8 mouse cellular contexts compared by ENCODE assay signal in the genomic region with DNA sequence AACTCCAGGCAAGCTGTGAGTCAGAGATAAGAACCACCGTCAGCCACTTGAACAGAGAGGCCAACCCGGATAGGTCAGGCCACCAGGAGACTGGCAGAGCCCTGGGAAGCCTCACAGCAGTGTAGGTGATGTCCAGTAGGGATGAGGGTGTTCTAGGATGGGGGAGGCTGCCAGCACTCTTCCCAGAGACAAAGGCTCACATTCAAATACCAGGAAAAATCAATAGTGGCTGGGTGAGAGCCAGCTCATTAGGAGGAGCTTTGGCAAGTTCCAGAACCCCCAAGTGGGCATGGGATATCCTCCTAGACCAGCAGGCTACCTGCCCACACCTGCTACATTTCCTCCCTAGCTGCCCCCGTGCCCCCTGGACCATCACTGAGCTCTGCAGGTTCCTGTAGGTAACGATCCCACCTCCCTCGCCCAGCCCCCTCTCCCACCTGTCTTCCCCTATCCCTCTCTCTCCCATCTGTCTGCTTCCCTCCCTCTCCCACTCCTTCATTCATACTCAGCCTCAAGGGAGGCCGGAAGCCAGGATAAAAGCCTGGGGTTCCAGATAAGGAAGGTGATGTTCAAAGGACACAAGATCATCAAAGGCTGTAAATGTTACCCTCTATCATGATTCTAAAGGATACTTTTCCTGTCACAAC. TPM values are rescaled to one million over a fixed set of nuclear protein-coding genes. Genes with fewer than 3 reads are reported as not detected.
DNase-seq lines count a peak whose midpoint lies in the region; ATAC-seq and TF ChIP-seq lines count a peak whose summit lies in the region.
"Had no signal": no experiment of that assay in that cellular context is flagged by ENCODE, and none has a peak within 500 bp of the region (broad histone marks: within the 10 kb centered on the region; RNA-seq: fewer than 3 reads in every experiment).

No protein-coding gene starts in this region.

- no peaks in the 10 kb centered on the region for H3K9me3 ChIP-seq in embryonic facial prominence, embryonic 10.5 days
- H3K9me3 ChIP-seq in liver, embryonic 12.5 days (replicated peaks), result no peaks in the 10 kb centered on the region
- no peaks in the 10 kb centered on the region for H3K9me3 ChIP-seq in stomach, postnatal 0 days (ENCODE audit: control insufficient read depth, low read length)

- no peak overlapping the region for H3K4me3 ChIP-seq in embryonic facial prominence, embryonic 10.5 days
- peak overlapping the region; percentile 6; the same call in 1 of the 2 replicates for H3K4me3 ChIP-seq in liver, embryonic 12.5 days
- H3K4me3 ChIP-seq in stomach, postnatal 0 days (ENCODE audit: low read depth, low read length), result no peak overlapping the region

- peaks cover 24% of the 10 kb centered on the region for H3K4me1 ChIP-seq in embryonic facial prominence, embryonic 10.5 days
- peaks cover 99% of the 10 kb centered on the region for H3K4me1 ChIP-seq in liver, embryonic 12.5 days
- H3K4me1 ChIP-seq in stomach, postnatal 0 days (replicated peaks; ENCODE audit: control insufficient read depth, insufficient read depth), result no peaks in the 10 kb centered on the region; the same call in 1 of the 2 replicates

- no peak for TF ChIP-seq EP300 in stomach, postnatal 0 days (optimal IDR thresholded peaks at IDR 0.05)

- H3K4me2 ChIP-seq in liver, embryonic 12.5 days, result peak overlapping the region; percentile 60
- no peak overlapping the region for H3K4me2 ChIP-seq in stomach, postnatal 0 days (replicated peaks; ENCODE audit: low read depth)

- no peaks in the 10 kb centered on the region for H3K27me3 ChIP-seq in embryonic facial prominence, embryonic 10.5 days (replicated peaks; ENCODE audit: low read depth, poor library complexity, severe bottlenecking)
- H3K27me3 ChIP-seq in liver, embryonic 12.5 days (replicated peaks), result no peaks in the 10 kb centered on the region
- no peaks in the 10 kb centered on the region for H3K27me3 ChIP-seq in stomach, postnatal 0 days (ENCODE audit: control insufficient read depth, insufficient read depth, low read length)

- H3K36me3 ChIP-seq in embryonic facial prominence, embryonic 10.5 days (replicated peaks), result no peaks in the 10 kb centered on the region
- H3K36me3 ChIP-seq in liver, embryonic 12.5 days, result no peaks in the 10 kb centered on the region
- H3K36me3 ChIP-seq in stomach, postnatal 0 days (ENCODE audit: control insufficient read depth, insufficient read depth, low read length), result no peaks in the 10 kb centered on the region

- 74% methylated on average over 6 of the region's 6 CpGs for WGBS in embryonic facial prominence, embryonic 10.5 days
- WGBS in liver, embryonic 12.5 days (ENCODE audit: insufficient replicate concordance), result 23% methylated on average over 6 of the region's 6 CpGs
- 50% methylated on average over 6 of the region's 6 CpGs for WGBS in stomach, postnatal 0 days

- H3K9ac ChIP-seq in liver, embryonic 12.5 days, result peak overlapping the region; percentile 66
- no peak overlapping the region for H3K9ac ChIP-seq in stomach, postnatal 0 days (ENCODE audit: low read length)

- no peak for TF ChIP-seq CTCF in stomach, postnatal 0 days (IDR thresholded peaks at IDR 0.05; ENCODE audit: low read depth)

- ATAC-seq in liver, embryonic 12.5 days, result peak; percentile 95
- ATAC-seq in stomach, postnatal 0 days (ENCODE audit: low FRiP score, low TSS enrichment), result no peak; the same call in 1 of the 2 replicates

- DNase-seq in lung, postnatal 25 days (ENCODE audit: low spot score), result peak; percentile 32
- DNase-seq in lung, postnatal 4 days, result no peak
- no peak for DNase-seq in embryonic facial prominence, embryonic 10.5 days (ENCODE audit: low spot score)
- DNase-seq in stomach, postnatal 0 days (ENCODE audit: low spot score), result peak; percentile 22
- no peak for DNase-seq in layer of hippocampus, adult 9-11 months
- no peak for DNase-seq in heart, adult 9 months (ENCODE audit: low spot score in 2 of 2)
- DNase-seq: right cerebral cortex, adult 18-20 months had no signal

- H3K27ac ChIP-seq in embryonic facial prominence, embryonic 10.5 days (replicated peaks), result peak overlapping the region; percentile 2
- H3K27ac ChIP-seq in liver, embryonic 12.5 days, result peak overlapping the region; percentile 99
- H3K27ac ChIP-seq in stomach, postnatal 0 days (replicated peaks), result no peak overlapping the region

RNA-seq across cellular contexts. Expression of a gene that starts 20.1 kb away (rescaled TPM):
- 2.4 and 2.7 TPM in 2 replicates for polyA plus RNA-seq in embryonic facial prominence, embryonic 10.5 days (2016; fragmentation: Nextera tagmentation; extraction: Ambion mirVana)
- polyA plus RNA-seq in liver, embryonic 12.5 days (2016; fragmentation: Nextera tagmentation; extraction: Ambion mirVana), result 3.0 and 3.7 TPM in 2 replicates
- 2.1 and 2.2 TPM in 2 replicates for polyA plus RNA-seq in stomach, postnatal 0 days (2015; fragmentation: Nextera tagmentation; extraction: Ambion mirVana)

Comparison
In these comparisons a context has a peak if more than half of its experiments do, and no peak if none do; other contexts are left out.
1. DNase-seq: peak in lung, postnatal 25 days (single experiment) and stomach, postnatal 0 days (single experiment); none in lung, postnatal 4 days (0 of 2), embryonic facial prominence, embryonic 10.5 days (single experiment), layer of hippocampus, adult 9-11 months (single experiment) and heart, adult 9 months (0 of 2).